Mouse (Mus musculus): Measurements from ENCODE around the gene Rnf182. TPM values are rescaled to one million over a fixed set of nuclear protein-coding genes. Genes with fewer than 3 reads are reported as not detected.

The Rnf182 gene
- polyA plus RNA-seq, 1 experiment, result 0.03 TPM

GRCm38 (mm10) chr13:43711708-43712314 is 96.3 kb downstream of the Rnf182 start:
- Histone ChIP-seq H3K4me3 (ENCODE audit: low read depth, low read length) (no peak overlapping the region), H3K27me3 (ENCODE audit: control insufficient read depth, insufficient read depth, low read length) (no peaks in the 10 kb centered on the region), H3K4me1 (ENCODE audit: control insufficient read depth, insufficient read depth, insufficient read length, low read length) (no peaks in the 10 kb centered on the region), H3K36me3 (ENCODE audit: control insufficient read depth, insufficient read depth, low read length) (no peaks in the 10 kb centered on the region), H3K27ac (ENCODE audit: insufficient read depth, low read depth, low read length) (no peak overlapping the region)
- 75% methylated on average over 7 of the region's 7 CpGs for WGBS
- TF ChIP-seq CTCF (IDR thresholded peaks at IDR 0.05; ENCODE audit: extremely low read depth, insufficient read length, insufficient replicate concordance, low read depth, low read length) (no peak), POLR2A (IDR thresholded peaks at IDR 0.05; ENCODE audit: low read depth, low read length) (no peak)

GRCm38 (mm10) chr13:43714741-43715140 is 99.2 kb downstream of the Rnf182 start:
- Histone ChIP-seq H3K4me3 (ENCODE audit: low read depth, low read length) (no peak overlapping the region), H3K4me1 (ENCODE audit: control insufficient read depth, insufficient read depth, insufficient read length, low read length) (no peaks in the 10 kb centered on the region), H3K36me3 (ENCODE audit: control insufficient read depth, insufficient read depth, low read length) (no peaks in the 10 kb centered on the region), H3K27me3 (ENCODE audit: control insufficient read depth, insufficient read depth, low read length) (no peaks in the 10 kb centered on the region; the same call in 1 of the 2 replicates), H3K27ac (ENCODE audit: insufficient read depth, low read depth, low read length) (no peak overlapping the region)
- TF ChIP-seq POLR2A (IDR thresholded peaks at IDR 0.05; ENCODE audit: low read depth, low read length), result no peak
- TF ChIP-seq CTCF (IDR thresholded peaks at IDR 0.05; ENCODE audit: extremely low read depth, insufficient read length, insufficient replicate concordance, low read depth, low read length), result no peak
- 76% methylated on average over 6 of the region's 6 CpGs for WGBS

- Histone ChIP-seq H3K27ac (ENCODE audit: insufficient read depth, low read depth, low read length) (no peak overlapping the region), H3K27me3 (ENCODE audit: control insufficient read depth, insufficient read depth, low read length) (no peaks in the 10 kb centered on the region; the same call in 1 of the 2 replicates), H3K4me3 (ENCODE audit: low read depth, low read length) (no peak overlapping the region), H3K4me1 (ENCODE audit: control insufficient read depth, insufficient read depth, insufficient read length, low read length) (no peaks in the 10 kb centered on the region), H3K36me3 (ENCODE audit: control insufficient read depth, insufficient read depth, low read length) (no peaks in the 10 kb centered on the region)
- WGBS, result 79% methylated on average over 5 of the region's 5 CpGs
- no peak for TF ChIP-seq POLR2A (IDR thresholded peaks at IDR 0.05; ENCODE audit: low read depth, low read length)
- TF ChIP-seq CTCF (IDR thresholded peaks at IDR 0.05; ENCODE audit: extremely low read depth, insufficient read length, insufficient replicate concordance, low read depth, low read length), result no peak
Observed at GRCm38 (mm10) chr13:43715466-43715865, 100.0 kb downstream of the Rnf182 start.

GRCm38 (mm10) chr13:43716514-43717036 is 101.1 kb downstream of the Rnf182 start:
- H3K36me3 ChIP-seq (ENCODE audit: control insufficient read depth, insufficient read depth, low read length), result no peaks in the 10 kb centered on the region

GRCm38 (mm10) chr13:43718173-43718572 is 102.7 kb downstream of the Rnf182 start:
- TF ChIP-seq POLR2A (IDR thresholded peaks at IDR 0.05; ENCODE audit: low read depth, low read length) (no peak), CTCF (IDR thresholded peaks at IDR 0.05; ENCODE audit: extremely low read depth, insufficient read length, insufficient replicate concordance, low read depth, low read length) (no peak)

More at GRCm38 (mm10) chr13:43716514-43717036, 101.1 kb downstream of the Rnf182 start:
- Histone ChIP-seq H3K4me1 (ENCODE audit: control insufficient read depth, insufficient read depth, insufficient read length, low read length) (no peaks in the 10 kb centered on the region), H3K27ac (ENCODE audit: insufficient read depth, low read depth, low read length) (no peak overlapping the region), H3K27me3 (ENCODE audit: control insufficient read depth, insufficient read depth, low read length) (no peaks in the 10 kb centered on the region; the same call in 1 of the 2 replicates), H3K4me3 (ENCODE audit: low read depth, low read length) (no peak overlapping the region)
- 62% methylated on average over 6 of the region's 6 CpGs for WGBS
- TF ChIP-seq POLR2A (IDR thresholded peaks at IDR 0.05; ENCODE audit: low read depth, low read length), result no peak
- TF ChIP-seq CTCF (IDR thresholded peaks at IDR 0.05; ENCODE audit: extremely low read depth, insufficient read length, insufficient replicate concordance, low read depth, low read length), result no peak

GRCm38 (mm10) chr13:43720496-43720895 is 105.0 kb downstream of the Rnf182 start:
- H3K27me3 ChIP-seq (ENCODE audit: control insufficient read depth, insufficient read depth, low read length), result no peaks in the 10 kb centered on the region; the same call in 1 of the 2 replicates
- no peak overlapping the region for H3K27ac ChIP-seq (ENCODE audit: insufficient read depth, low read depth, low read length)
- TF ChIP-seq POLR2A (IDR thresholded peaks at IDR 0.05; ENCODE audit: low read depth, low read length), result no peak
- no peak for TF ChIP-seq CTCF (IDR thresholded peaks at IDR 0.05; ENCODE audit: extremely low read depth, insufficient read length, insufficient replicate concordance, low read depth, low read length)
- H3K4me3 ChIP-seq (ENCODE audit: low read depth, low read length), result no peak overlapping the region
- no peaks in the 10 kb centered on the region for H3K4me1 ChIP-seq (ENCODE audit: control insufficient read depth, insufficient read depth, insufficient read length, low read length)
- no peaks in the 10 kb centered on the region for H3K36me3 ChIP-seq (ENCODE audit: control insufficient read depth, insufficient read depth, low read length)
- 50% methylated on average over 8 of the region's 8 CpGs for WGBS

More at GRCm38 (mm10) chr13:43718173-43718572, 102.7 kb downstream of the Rnf182 start:
- no peaks in the 10 kb centered on the region; the same call in 1 of the 2 replicates for H3K27me3 ChIP-seq (ENCODE audit: control insufficient read depth, insufficient read depth, low read length)
- H3K36me3 ChIP-seq (ENCODE audit: control insufficient read depth, insufficient read depth, low read length), result no peaks in the 10 kb centered on the region
- H3K27ac ChIP-seq (ENCODE audit: insufficient read depth, low read depth, low read length), result no peak overlapping the region
- 85% methylated on average over 7 of the region's 7 CpGs for WGBS
- H3K4me1 ChIP-seq (ENCODE audit: control insufficient read depth, insufficient read depth, insufficient read length, low read length), result no peaks in the 10 kb centered on the region
- no peak overlapping the region for H3K4me3 ChIP-seq (ENCODE audit: low read depth, low read length)

Other genes with a start within 250 kb of the Rnf182 start
- 52.5 and 66.0 TPM in 2 replicates for gene Nol7, start 217.3 kb upstream of the Rnf182 start, polyA plus RNA-seq (2012; rRNA removed)
- 8.7 and 13.7 TPM in 2 replicates for gene Ranbp9, start 134.4 kb upstream of the Rnf182 start, polyA plus RNA-seq (2012; rRNA removed)
- 20.2 and 42.0 TPM in 2 replicates for gene Mcur1, start 55.5 kb upstream of the Rnf182 start, polyA plus RNA-seq (2012; rRNA removed)
- 3.9 and 7.1 TPM in 2 replicates for gene Cd83, start 169.1 kb downstream of the Rnf182 start, polyA plus RNA-seq (2012; rRNA removed)